Mouse (Mus musculus) thymus, adult 2 months (tissue): ENCODE data around the gene Hsf4.

Experiments
- CTCF ChIP-seq: fragments of 200-500 bp; IDR thresholded peaks from 2 replicates; pipeline ENCODE4 v1.5.1; 2012; ENCODE audit warnings: mild to moderate bottlenecking, control low read depth, low read length, moderate library complexity, borderline replicate concordance; ENCODE audit not compliant: control insufficient read depth, poor library complexity, insufficient read depth; ENCODE audit errors: extremely low read depth
- POLR2A ChIP-seq: fragments of 200-500 bp; IDR thresholded peaks from 2 replicates; pipeline ENCODE4 v1.6.1; 2012; ENCODE audit warnings: mild to moderate bottlenecking, low read length, control low read depth, moderate library complexity; ENCODE audit not compliant: control insufficient read depth, poor library complexity, insufficient read depth; ENCODE audit errors: extremely low read depth

DNA sequence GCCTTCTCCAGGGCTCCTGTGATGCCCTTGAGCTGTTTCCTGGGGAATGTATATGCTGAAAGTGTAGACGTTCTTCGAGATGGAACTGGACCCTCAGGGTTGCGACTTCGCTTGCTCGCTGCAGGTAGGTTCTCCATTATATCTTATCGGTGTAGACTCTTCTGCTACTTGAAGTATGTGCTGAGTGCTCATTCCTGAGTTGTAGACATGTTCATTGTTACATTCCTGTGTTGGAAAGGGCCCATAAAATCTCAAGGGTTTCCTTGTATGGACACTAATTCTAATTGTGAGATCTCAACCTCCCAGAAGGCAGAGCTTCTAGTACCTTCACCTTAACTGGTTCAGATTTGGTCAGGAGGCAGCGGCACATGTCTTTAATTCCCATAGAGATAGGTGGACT, 28.6 kb upstream of the Hsf4 start:
- TF ChIP-seq CTCF (no peak), POLR2A (no peak)
